Comparison of ENCODE assay signal across 24 mouse cellular contexts in genomic region chr5:20580619-20581018, GRCm38 (mm10).
"Had no signal": no experiment of that assay in that cellular context is flagged by ENCODE, and none has a peak within 500 bp of the region (broad histone marks: within the 10 kb centered on the region; RNA-seq: fewer than 3 reads in every experiment).

No protein-coding gene starts in this region.

- H3K4me1 ChIP-seq: heart, embryonic 10.5 days; intestine, embryonic 15.5 days; limb, embryonic 15.5 days; liver, embryonic 12.5 days had no signal

- H3K36me3 ChIP-seq: heart, embryonic 10.5 days; heart, embryonic 12.5 days; hindbrain, embryonic 10.5 days; hindbrain, embryonic 12.5 days; intestine, embryonic 15.5 days; limb, embryonic 13.5 days; limb, embryonic 15.5 days; liver, embryonic 12.5 days had no signal

- H3K9me3 ChIP-seq: heart, embryonic 10.5 days; heart, embryonic 12.5 days; hindbrain, embryonic 10.5 days; hindbrain, embryonic 12.5 days; intestine, embryonic 15.5 days; limb, embryonic 13.5 days; limb, embryonic 15.5 days; liver, embryonic 12.5 days had no signal

- H3K27ac ChIP-seq: gastrocnemius, adult 2 months; heart, adult 2 months; heart, embryonic 10.5 days; hindbrain, embryonic 10.5 days; hindbrain, embryonic 12.5 days; hindbrain, embryonic 14.5 days; intestine, embryonic 15.5 days; limb, embryonic 13.5 days; limb, embryonic 15.5 days; liver, embryonic 12.5 days; liver, embryonic 14.5 days had no signal

- H3K4me3 ChIP-seq: gastrocnemius, adult 2 months; heart, adult 2 months; heart, embryonic 10.5 days; heart, embryonic 12.5 days; hindbrain, embryonic 10.5 days; hindbrain, embryonic 12.5 days; intestine, embryonic 15.5 days; limb, embryonic 13.5 days; limb, embryonic 15.5 days; liver, embryonic 12.5 days had no signal

- DNase-seq: gastrocnemius, adult 2 months; gastrocnemius, postnatal 10 days; gastrocnemius, postnatal 25 days; heart, adult 2 months; heart, postnatal 10 days; heart, postnatal 4 days; kidney, adult 18-20 months; kidney, adult 8-10 months; kidney, postnatal 10 days; kidney, postnatal 25 days; kidney, postnatal 4 days had no signal

- ATAC-seq: hindbrain, embryonic 16.5 days; inflammation-experienced regulatory T-cells, adult 6 months; intestine, embryonic 15.5 days; intestine, postnatal 0 days; liver, embryonic 12.5 days had no signal

- H3K27me3 ChIP-seq: heart, embryonic 12.5 days; hindbrain, embryonic 12.5 days; intestine, embryonic 15.5 days; limb, embryonic 13.5 days; limb, embryonic 15.5 days; liver, embryonic 12.5 days had no signal
